In genomic region chr5:91106248-91106647, GRCm38 (mm10) we compare ENCODE assay signal across 39 mouse cellular contexts. TPM values are rescaled to one million over a fixed set of nuclear protein-coding genes. Genes with fewer than 3 reads are reported as not detected.
"Had no signal": no experiment of that assay in that cellular context is flagged by ENCODE, and none has a peak within 500 bp of the region (broad histone marks: within the 10 kb centered on the region; RNA-seq: fewer than 3 reads in every experiment).

No protein-coding gene starts in this region.

- H3K9ac ChIP-seq: heart, embryonic 13.5 days; heart, embryonic 15.5 days; hindbrain, embryonic 12.5 days; hindbrain, embryonic 15.5 days; intestine, embryonic 15.5 days; limb, embryonic 13.5 days; limb, embryonic 15.5 days; liver, embryonic 12.5 days; liver, embryonic 14.5 days had no signal

- H3K4me3 ChIP-seq: heart, adult 2 months; heart, embryonic 13.5 days; heart, embryonic 15.5 days; hindbrain, embryonic 10.5 days; hindbrain, embryonic 12.5 days; hindbrain, embryonic 15.5 days; intestine, embryonic 15.5 days; layer of hippocampus, adult 2 months; limb, embryonic 13.5 days; limb, embryonic 15.5 days; liver, embryonic 12.5 days had no signal

- DNase-seq: gastrocnemius, postnatal 14 days; gastrocnemius, postnatal 36 days; heart, adult 11 months; heart, adult 2 months; heart, postnatal 4 days; kidney, adult 18-20 months; kidney, adult 8-10 months; kidney, postnatal 10 days; kidney, postnatal 25 days; kidney, postnatal 4 days; left cerebral cortex, postnatal 4 days had no signal

- H3K36me3 ChIP-seq: heart, embryonic 13.5 days; heart, embryonic 15.5 days; hindbrain, embryonic 10.5 days; hindbrain, embryonic 12.5 days; hindbrain, embryonic 15.5 days; intestine, embryonic 15.5 days; limb, embryonic 13.5 days; limb, embryonic 15.5 days; liver, embryonic 12.5 days had no signal

- H3K4me2 ChIP-seq: heart, embryonic 11.5 days; heart, embryonic 13.5 days; heart, embryonic 15.5 days; hindbrain, embryonic 12.5 days; hindbrain, embryonic 15.5 days; intestine, embryonic 15.5 days; limb, embryonic 13.5 days; limb, embryonic 15.5 days; liver, embryonic 12.5 days had no signal

- H3K27ac ChIP-seq: heart, adult 2 months; heart, embryonic 13.5 days; heart, embryonic 15.5 days; hindbrain, embryonic 10.5 days; hindbrain, embryonic 12.5 days; hindbrain, embryonic 15.5 days; hindbrain, postnatal 0 days; intestine, embryonic 15.5 days; layer of hippocampus, adult 2 months; limb, embryonic 13.5 days; limb, embryonic 15.5 days; liver, embryonic 12.5 days; liver, embryonic 14.5 days had no signal

- H3K4me1 ChIP-seq: heart, embryonic 13.5 days; heart, embryonic 15.5 days; hindbrain, embryonic 10.5 days; hindbrain, embryonic 12.5 days; hindbrain, embryonic 15.5 days; intestine, embryonic 15.5 days; limb, embryonic 13.5 days; limb, embryonic 15.5 days; liver, embryonic 12.5 days had no signal

- H3K27me3 ChIP-seq: heart, embryonic 13.5 days; heart, embryonic 15.5 days; hindbrain, embryonic 12.5 days; hindbrain, embryonic 15.5 days; intestine, embryonic 15.5 days; limb, embryonic 13.5 days; limb, embryonic 15.5 days; liver, embryonic 12.5 days had no signal

- ATAC-seq: hindbrain, postnatal 0 days; intestine, embryonic 15.5 days; intestine, postnatal 0 days; liver, embryonic 12.5 days had no signal

- H3K9me3 ChIP-seq: heart, embryonic 13.5 days; heart, embryonic 15.5 days; hindbrain, embryonic 10.5 days; hindbrain, embryonic 12.5 days; hindbrain, embryonic 15.5 days; intestine, embryonic 15.5 days; limb, embryonic 13.5 days; limb, embryonic 15.5 days; liver, embryonic 12.5 days had no signal

RNA-seq across cellular contexts. Expression of gene Ereg, which starts 31.8 kb away (rescaled TPM):
- total RNA-seq: gastrocnemius, adult 18-20 months; gastrocnemius, adult 8-10 months; gastrocnemius, postnatal 14 days; gastrocnemius, postnatal 36 days; hindbrain, postnatal 0 days; layer of hippocampus, adult 2 months; layer of hippocampus, postnatal 10 days; layer of hippocampus, postnatal 25 days; left cerebral cortex, adult 8-10 months; left cerebral cortex, postnatal 10 days; left cerebral cortex, postnatal 25 days; left cerebral cortex, postnatal 4 days had no signal
- polyA plus RNA-seq: heart, embryonic 11.5 days; hindbrain, embryonic 10.5 days; hindbrain, embryonic 12.5 days; hindbrain, postnatal 0 days; kidney, embryonic 14.5 days; kidney, embryonic 16.5 days; limb, embryonic 11.5 days; limb, embryonic 13.5 days had no signal

RNA-seq across cellular contexts. Expression of gene Areg, which starts 33.2 kb away (rescaled TPM):
- total RNA-seq: gastrocnemius, adult 18-20 months; gastrocnemius, adult 8-10 months; gastrocnemius, postnatal 14 days; gastrocnemius, postnatal 36 days; heart, adult 2 months; heart, postnatal 25 days; hindbrain, postnatal 0 days; left cerebral cortex, adult 8-10 months; left cerebral cortex, postnatal 4 days; liver, adult 2 months had no signal
- polyA plus RNA-seq: gonadal fat pad, adult 2 months; heart, adult 2 months; heart, embryonic 11.5 days; hindbrain, embryonic 12.5 days; limb, embryonic 11.5 days; liver, adult 2 months; liver, embryonic 12.5 days; liver, embryonic 14.5 days; liver, embryonic 16.5 days had no signal
